Comparison of ENCODE assay signal across 8 mouse cellular contexts in the genomic region with DNA sequence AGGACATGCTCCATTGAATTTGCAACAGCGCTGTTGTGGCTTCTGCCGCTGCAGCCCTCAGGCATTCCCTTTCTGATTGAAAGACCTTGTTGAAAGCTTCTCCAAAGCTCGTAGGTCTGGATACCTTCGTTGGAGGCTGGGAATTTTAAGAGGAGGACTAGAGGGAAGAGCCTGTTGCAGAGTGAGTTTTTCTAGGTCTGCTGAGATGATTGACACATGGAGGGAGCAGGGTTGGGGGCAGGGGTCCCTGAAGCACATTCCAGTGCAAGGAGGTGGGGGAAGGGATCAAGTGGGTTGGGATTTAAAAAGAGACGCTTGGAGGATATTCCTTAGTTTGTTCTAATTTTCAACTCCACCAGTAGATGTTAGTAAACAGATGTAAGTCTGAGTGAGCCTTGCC. TPM values are rescaled to one million over a fixed set of nuclear protein-coding genes. Genes with fewer than 3 reads are reported as not detected.
DNase-seq lines count a peak whose midpoint lies in the region; ATAC-seq and TF ChIP-seq lines count a peak whose summit lies in the region.

No protein-coding gene starts in this region.

- no peak overlapping the region for H3K9ac ChIP-seq in lung, embryonic 15.5 days
- H3K9ac ChIP-seq in forebrain, embryonic 12.5 days, result peak overlapping the region; percentile 59
- H3K9ac ChIP-seq in limb, embryonic 11.5 days (ENCODE audit: low read length), result no peak overlapping the region

- no peak for DNase-seq in lung, postnatal 4 days
- DNase-seq in limb, embryonic 11.5 days (ENCODE audit: low spot score), result no peak
- DNase-seq in spleen, postnatal 36 days (ENCODE audit: low spot score in 2 of 2), result no peak
- no peak for DNase-seq in frontal cortex, postnatal 25 days (ENCODE audit: low spot score in 2 of 2)
- no peak for DNase-seq in frontal cortex, postnatal 36 days (ENCODE audit: low spot score in 2 of 2)

- no peaks in the 10 kb centered on the region for H3K9me3 ChIP-seq in lung, embryonic 15.5 days
- H3K9me3 ChIP-seq in forebrain, embryonic 12.5 days, result no peaks in the 10 kb centered on the region
- H3K9me3 ChIP-seq in limb, embryonic 11.5 days (ENCODE audit: control insufficient read depth, low read length), result no peaks in the 10 kb centered on the region

- 33% methylated on average over 5 of the region's 5 CpGs for WGBS in lung, embryonic 15.5 days
- WGBS in forebrain, embryonic 12.5 days, result 7% methylated on average over 5 of the region's 5 CpGs
- 47% methylated on average over 5 of the region's 5 CpGs for WGBS in limb, embryonic 11.5 days
- 11% methylated on average over 5 of the region's 5 CpGs for WGBS in olfactory bulb, adult 2 months

- no peak overlapping the region for H3K4me3 ChIP-seq in lung, embryonic 15.5 days
- peak overlapping the region; percentile 71 for H3K4me3 ChIP-seq in forebrain, embryonic 12.5 days (replicated peaks)
- 0 out of 2 replicates have a peak overlapping the region, but pooled peaks have one; percentile 8 for H3K4me3 ChIP-seq in limb, embryonic 11.5 days (ENCODE audit: low read depth, low read length)
- peak overlapping the region; percentile 72 for H3K4me3 ChIP-seq in olfactory bulb, adult 2 months (ENCODE audit: insufficient read depth, low read depth, low read length)

- no peak for ATAC-seq in lung, embryonic 15.5 days (ENCODE audit: borderline replicate concordance, extremely low read depth, low FRiP score, low TSS enrichment)
- no peak for ATAC-seq in forebrain, embryonic 12.5 days (ENCODE audit: low FRiP score)
- no peak for ATAC-seq in limb, embryonic 11.5 days (ENCODE audit: insufficient number of reproducible peaks, low FRiP score, low TSS enrichment, low read depth)

- peak overlapping the region; percentile 14; the same call in 1 of the 2 replicates for H3K4me2 ChIP-seq in lung, embryonic 15.5 days
- H3K4me2 ChIP-seq in forebrain, embryonic 12.5 days, result peak overlapping the region; percentile 79
- peak overlapping the region; percentile 31 for H3K4me2 ChIP-seq in limb, embryonic 11.5 days (ENCODE audit: low read depth, severe bottlenecking)

- H3K27ac ChIP-seq in lung, embryonic 15.5 days, result no peak overlapping the region
- H3K27ac ChIP-seq in forebrain, embryonic 12.5 days, result peak overlapping the region; percentile 70; the same call in 1 of the 2 replicates
- no peak overlapping the region for H3K27ac ChIP-seq in limb, embryonic 11.5 days (replicated peaks; ENCODE audit: low read depth, low read length)
- H3K27ac ChIP-seq in olfactory bulb, adult 2 months (ENCODE audit: insufficient read depth, low read depth, low read length), result peak overlapping the region; percentile 51; the same call in 1 of the 2 replicates

- peaks cover 12% of the 10 kb centered on the region for H3K4me1 ChIP-seq in lung, embryonic 15.5 days
- H3K4me1 ChIP-seq in forebrain, embryonic 12.5 days, result peaks cover 40% of the 10 kb centered on the region
- peaks cover 11% of the 10 kb centered on the region; the same call in 1 of the 2 replicates for H3K4me1 ChIP-seq in limb, embryonic 11.5 days (ENCODE audit: control insufficient read depth, insufficient read depth, low read length)
- no peaks in the 10 kb centered on the region for H3K4me1 ChIP-seq in olfactory bulb, adult 2 months (ENCODE audit: control insufficient read depth, insufficient read depth, low read length)

- TF ChIP-seq CTCF in olfactory bulb, adult 2 months (IDR thresholded peaks at IDR 0.05; ENCODE audit: insufficient read depth, low read depth, low read length), result no peak

- no peaks in the 10 kb centered on the region for H3K27me3 ChIP-seq in lung, embryonic 15.5 days
- no peaks in the 10 kb centered on the region for H3K27me3 ChIP-seq in forebrain, embryonic 12.5 days
- H3K27me3 ChIP-seq in limb, embryonic 11.5 days (ENCODE audit: control insufficient read depth, insufficient read depth, low read length), result no peaks in the 10 kb centered on the region

- no peak for TF ChIP-seq POLR2A in olfactory bulb, adult 2 months (IDR thresholded peaks at IDR 0.05; ENCODE audit: insufficient read depth, low read depth, low read length)

- no peaks in the 10 kb centered on the region for H3K36me3 ChIP-seq in lung, embryonic 15.5 days
- H3K36me3 ChIP-seq in forebrain, embryonic 12.5 days (replicated peaks), result no peaks in the 10 kb centered on the region
- H3K36me3 ChIP-seq in limb, embryonic 11.5 days (ENCODE audit: control insufficient read depth, insufficient read depth, low read length), result no peaks in the 10 kb centered on the region

RNA-seq across cellular contexts. Expression of gene Tspyl4, which starts 3.1 kb away (rescaled TPM):
- polyA plus RNA-seq in lung, embryonic 15.5 days (2015; fragmentation: Nextera tagmentation; extraction: Ambion mirVana), result 8.7 and 9.2 TPM in 2 replicates
- polyA plus RNA-seq in forebrain, embryonic 12.5 days (2016; fragmentation: Nextera tagmentation; extraction: Ambion mirVana), result 99.3 and 103 TPM in 2 replicates
- polyA plus RNA-seq in limb, embryonic 11.5 days (2014; fragmentation: Nextera tagmentation; extraction: Ambion mirVana), result 6.6 and 9.2 TPM in 2 replicates
- 276 TPM in 1 of 2 replicates, not detected in the other for polyA plus RNA-seq in olfactory bulb, adult 2 months (2012; ENCODE audit: insufficient read depth, insufficient read length, low replicate concordance, missing spikeins)

RNA-seq across cellular contexts. Expression of gene Tspyl1, which starts 18.4 kb away (rescaled TPM):
- 67.6 and 69.8 TPM in 2 replicates for polyA plus RNA-seq in lung, embryonic 15.5 days (2015; fragmentation: Nextera tagmentation; extraction: Ambion mirVana)
- 98.6 and 99.9 TPM in 2 replicates for polyA plus RNA-seq in forebrain, embryonic 12.5 days (2016; fragmentation: Nextera tagmentation; extraction: Ambion mirVana)
- polyA plus RNA-seq in limb, embryonic 11.5 days (2014; fragmentation: Nextera tagmentation; extraction: Ambion mirVana), result 55.8 and 60.3 TPM in 2 replicates
- polyA plus RNA-seq in olfactory bulb, adult 2 months (2012; ENCODE audit: insufficient read depth, insufficient read length, low replicate concordance, missing spikeins), result not detected in 2 replicates

Comparison
In these comparisons a context has a peak if more than half of its experiments do, and no peak if none do; other contexts are left out.
1. H3K27ac ChIP-seq: peak in forebrain, embryonic 12.5 days (single experiment) and olfactory bulb, adult 2 months (single experiment); none in lung, embryonic 15.5 days (single experiment) and limb, embryonic 11.5 days (single experiment).
2. H3K4me2 ChIP-seq: peak in every context shown above with its lines; median percentile 79 in forebrain, embryonic 12.5 days; 31 in limb, embryonic 11.5 days; 14 in lung, embryonic 15.5 days.